Mouse (Mus musculus): ENCODE measurements around the gene Gm28047.
"Not testable (repeated sequence)": the region's sequence is repeated elsewhere in the genome, so short reads cannot be mapped to it uniquely, and the experiment has no call there.

Gene Gm28047

GRCm38 (mm10) chr15:102619486-102619885, 5.4 kb downstream of the Gm28047 start:
- DNase-seq (ENCODE audit: low spot score), result no peak

- no peak for DNase-seq (ENCODE audit: low spot score)
These were observed 7.2 kb downstream of the Gm28047 start for GRCm38 (mm10) chr15:102617654-102618053.

DNA sequence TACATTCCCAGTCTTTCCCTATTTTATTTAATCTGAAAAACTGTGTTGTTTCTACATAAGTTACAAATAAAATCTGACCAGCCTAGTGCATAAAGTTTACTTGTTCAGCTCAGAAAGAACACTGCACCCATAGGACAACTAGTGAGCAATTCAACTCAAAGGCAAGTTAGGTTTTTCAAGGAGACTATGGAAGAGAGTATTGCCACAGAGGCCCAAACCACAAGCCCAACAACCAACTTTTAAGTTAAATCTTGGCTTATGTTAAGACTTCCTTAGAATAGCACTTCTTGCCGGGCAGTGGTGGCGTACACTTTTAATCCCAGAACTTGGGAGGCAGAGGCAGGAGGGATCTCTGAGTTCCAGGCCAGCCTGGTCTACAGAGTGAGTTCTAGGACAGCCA, 8.7 kb downstream of the Gm28047 start:
- DNase-seq (ENCODE audit: low spot score), result no peak

DNA sequence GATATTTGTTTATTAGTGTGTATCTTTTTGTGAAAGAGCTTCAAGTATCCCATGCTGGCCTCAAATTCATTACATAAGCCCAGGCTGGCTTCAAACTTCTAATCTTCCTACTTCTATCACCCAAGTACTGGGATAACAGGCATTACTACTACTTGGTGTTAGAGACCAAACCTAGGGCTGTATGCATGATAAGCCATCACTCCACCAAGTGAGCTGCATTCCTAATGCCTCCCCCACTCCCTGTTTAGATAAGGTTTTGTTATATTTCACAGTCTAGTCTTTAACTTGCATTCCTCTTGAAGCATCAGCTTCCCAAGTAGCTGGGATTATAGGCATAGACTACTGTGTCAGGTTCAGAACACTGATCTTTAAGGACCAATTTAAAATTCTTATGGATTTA, 10.6 kb downstream of the Gm28047 start:
- no peak for DNase-seq (ENCODE audit: low spot score)

- DNase-seq (ENCODE audit: low spot score), result no peak
These were observed 11.9 kb downstream of the Gm28047 start for GRCm38 (mm10) chr15:102612966-102613365.

DNA sequence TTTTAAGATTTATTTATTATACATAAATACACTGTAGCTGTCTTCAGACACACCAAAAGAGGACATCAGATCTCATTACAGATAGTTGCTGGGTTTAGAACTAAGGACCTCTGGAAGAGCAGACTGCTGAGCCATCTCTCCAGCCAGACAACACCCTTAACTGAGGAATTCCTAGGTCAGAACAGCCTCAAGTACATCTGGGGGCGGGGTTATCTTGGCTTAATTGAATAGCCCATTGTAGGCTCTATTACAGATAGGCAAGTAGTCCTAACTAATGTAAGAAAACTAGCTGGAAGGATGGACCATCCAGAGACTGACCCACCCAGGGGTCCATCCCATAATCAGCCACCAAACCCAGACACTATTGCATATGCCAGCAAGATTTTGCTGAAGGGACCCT, 16.3 kb downstream of the Gm28047 start:
- DNase-seq (ENCODE audit: low spot score), result not testable (repeated sequence)

DNA sequence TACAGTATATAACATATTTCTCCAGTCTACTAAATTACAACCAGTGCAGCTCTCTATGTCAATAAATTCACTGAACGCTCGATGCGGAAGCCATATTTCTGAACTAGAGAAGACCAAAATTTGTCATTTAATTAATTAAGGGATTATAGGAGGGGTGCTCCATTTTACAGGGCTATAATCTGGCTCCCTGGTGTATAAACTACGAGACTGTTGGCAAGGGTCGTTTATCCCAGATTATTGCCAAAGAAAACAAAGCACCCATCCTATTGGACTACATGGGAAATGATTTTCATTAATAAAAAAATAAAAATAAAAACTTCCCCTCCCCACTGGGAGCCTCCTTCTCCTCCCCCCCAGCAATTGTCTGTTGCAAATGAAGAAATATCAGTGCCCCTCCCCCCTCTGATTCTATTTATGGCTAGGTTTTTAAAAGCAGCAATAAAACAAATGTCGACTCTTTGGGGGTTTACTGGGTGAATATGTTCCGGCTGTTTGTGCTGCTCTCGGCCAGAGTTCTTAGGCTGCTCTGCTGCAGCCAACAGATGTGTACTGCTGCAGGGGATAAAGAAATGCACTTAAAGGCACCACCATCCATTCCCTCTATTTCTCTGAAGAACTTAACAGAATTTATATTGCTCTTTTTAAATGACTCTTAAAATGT, 30.7 kb downstream of the Gm28047 start:
- no peak for DNase-seq (ENCODE audit: low spot score)

DNA sequence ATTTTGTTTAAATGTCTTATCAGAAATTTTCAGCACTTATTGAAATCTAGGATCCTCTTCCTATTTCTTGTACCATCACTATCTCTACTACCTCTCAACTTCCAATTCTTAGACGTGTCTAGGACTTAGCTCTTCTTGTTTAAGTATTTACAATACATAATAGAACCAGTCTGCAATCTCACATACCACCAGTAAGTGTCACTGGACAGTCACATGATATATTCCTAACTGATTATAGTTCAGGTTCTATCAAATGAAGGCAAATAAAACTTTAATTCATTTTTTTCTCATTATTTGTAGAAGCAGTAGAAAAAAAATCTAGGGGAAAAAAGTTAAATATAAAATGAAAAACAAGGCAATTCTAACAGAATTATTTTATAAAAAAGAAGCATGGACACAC, 32.2 kb downstream of the Gm28047 start:
- no peak for DNase-seq (ENCODE audit: low spot score)

- no peak for DNase-seq (ENCODE audit: low spot score)
These were observed 34.3 kb downstream of the Gm28047 start for GRCm38 (mm10) chr15:102590567-102590966.

- no peak for DNase-seq (ENCODE audit: low spot score)
These were observed 35.0 kb downstream of the Gm28047 start for GRCm38 (mm10) chr15:102589826-102590225.

DNA sequence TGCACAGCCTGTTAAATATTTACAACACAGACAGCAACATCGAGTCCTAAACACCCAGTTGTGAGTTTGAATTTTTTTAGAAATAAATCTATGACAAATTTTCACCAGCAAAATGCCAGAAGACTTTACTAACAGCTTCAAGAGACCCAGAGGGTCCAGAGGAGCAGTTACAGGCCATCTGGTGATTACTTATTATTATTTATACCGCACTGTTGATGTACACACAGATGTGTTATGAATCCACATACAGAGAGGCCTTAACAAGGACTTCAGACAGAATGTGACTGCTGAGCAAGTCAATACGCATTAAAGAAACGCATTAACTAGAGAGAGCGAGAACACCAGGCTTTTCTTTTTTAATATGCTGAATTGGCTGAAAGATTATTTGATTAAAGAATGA, 39.4 kb downstream of the Gm28047 start:
- DNase-seq (ENCODE audit: low spot score), result no peak

DNA sequence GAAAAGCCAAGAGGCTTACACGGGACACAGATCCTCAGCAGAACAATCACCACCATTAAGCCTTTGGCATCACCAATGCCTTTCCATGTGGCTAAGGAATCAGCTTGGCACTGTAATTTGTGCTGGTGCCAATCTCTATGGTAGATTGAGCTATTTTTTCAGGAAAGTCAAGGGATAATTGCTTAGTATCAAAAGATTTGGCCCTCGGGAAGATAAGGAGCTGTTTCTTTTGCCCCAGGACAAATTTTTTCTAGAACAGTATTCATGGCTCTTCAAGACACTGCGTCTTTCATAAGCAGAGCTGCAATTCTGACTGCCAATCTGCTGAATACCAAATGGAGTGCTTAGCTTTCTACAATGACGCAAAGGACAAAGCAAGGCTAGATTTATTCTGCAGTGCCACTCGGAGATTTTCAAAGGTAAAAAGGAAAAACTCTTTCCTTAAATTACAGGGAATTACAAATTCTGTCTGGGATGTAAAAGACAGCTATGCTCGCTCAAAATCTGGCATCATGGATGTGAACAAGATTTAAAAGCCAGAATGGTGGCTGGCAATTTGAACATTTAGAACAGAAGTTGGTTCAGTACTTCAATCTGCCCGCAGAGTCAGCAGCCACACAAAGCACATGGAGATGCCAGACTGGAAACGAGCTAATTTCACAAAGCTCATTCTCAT, 41.0 kb downstream of the Gm28047 start:
- no peak for DNase-seq (ENCODE audit: low spot score)

GRCm38 (mm10) chr15:102581205-102581604, 43.7 kb downstream of the Gm28047 start:
- no peak for DNase-seq (ENCODE audit: low spot score)

GRCm38 (mm10) chr15:102578351-102578750, 46.5 kb downstream of the Gm28047 start:
- no peak for DNase-seq (ENCODE audit: low spot score)

DNA sequence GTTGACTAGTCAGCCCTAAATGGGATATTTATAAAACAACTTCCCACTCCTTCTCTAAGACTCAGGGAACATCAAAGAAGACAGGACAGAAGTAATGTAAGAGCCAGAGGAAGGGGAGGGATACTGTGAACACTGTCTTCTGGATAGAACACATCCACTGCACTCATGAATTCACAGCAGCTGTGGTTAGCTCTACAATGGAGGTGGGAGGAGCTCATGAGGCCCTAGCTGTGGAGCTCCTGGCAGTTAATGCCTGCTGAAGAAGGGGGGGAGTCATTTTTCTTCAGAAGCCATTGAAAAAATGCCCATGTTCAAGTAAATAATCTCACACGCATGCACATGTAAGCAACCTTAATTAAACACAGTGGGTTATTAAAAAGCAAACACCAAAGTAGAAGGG, 47.9 kb downstream of the Gm28047 start:
- DNase-seq (ENCODE audit: low spot score), result no peak

DNA sequence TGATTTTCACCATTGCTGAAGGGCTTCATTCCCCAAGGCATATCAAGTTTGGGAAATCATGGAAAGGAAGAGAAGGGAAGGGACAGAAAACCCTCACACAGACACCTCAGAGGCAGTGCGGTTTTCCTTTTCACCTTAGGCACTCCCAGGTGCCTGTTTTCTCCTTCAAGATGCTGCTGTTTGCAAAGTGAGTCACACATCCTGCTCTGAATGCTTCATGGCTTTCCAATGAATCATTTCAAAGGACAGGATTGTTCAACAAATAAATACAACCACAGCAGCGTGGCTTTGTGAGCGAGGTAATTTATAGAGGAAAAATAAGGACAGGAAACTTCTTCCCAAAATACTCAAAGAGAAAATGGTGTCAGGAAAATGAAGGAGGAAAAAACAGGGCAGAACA, 52.8 kb downstream of the Gm28047 start:
- DNase-seq (ENCODE audit: low spot score), result no peak

DNA sequence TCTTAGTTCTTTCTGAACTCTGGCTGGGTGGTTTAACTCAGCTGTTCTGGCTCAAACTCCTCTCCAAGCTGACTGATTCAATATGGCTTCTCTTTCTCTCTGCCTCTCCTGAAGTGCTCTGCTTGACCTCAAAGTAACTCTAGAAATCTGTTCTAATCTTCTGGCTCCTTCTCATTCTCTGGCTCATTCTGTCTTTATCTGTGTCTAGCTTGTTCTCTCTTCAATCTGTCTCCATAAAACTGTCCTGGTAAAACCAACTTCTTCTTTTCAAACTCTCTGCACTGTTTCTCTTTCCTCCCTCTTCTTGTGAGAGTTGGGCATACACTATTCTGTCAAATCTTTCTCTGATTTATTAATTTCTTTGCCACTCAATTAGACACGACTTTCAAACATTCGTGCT, 57.0 kb downstream of the Gm28047 start:
- no peak for DNase-seq (ENCODE audit: low spot score)

DNA sequence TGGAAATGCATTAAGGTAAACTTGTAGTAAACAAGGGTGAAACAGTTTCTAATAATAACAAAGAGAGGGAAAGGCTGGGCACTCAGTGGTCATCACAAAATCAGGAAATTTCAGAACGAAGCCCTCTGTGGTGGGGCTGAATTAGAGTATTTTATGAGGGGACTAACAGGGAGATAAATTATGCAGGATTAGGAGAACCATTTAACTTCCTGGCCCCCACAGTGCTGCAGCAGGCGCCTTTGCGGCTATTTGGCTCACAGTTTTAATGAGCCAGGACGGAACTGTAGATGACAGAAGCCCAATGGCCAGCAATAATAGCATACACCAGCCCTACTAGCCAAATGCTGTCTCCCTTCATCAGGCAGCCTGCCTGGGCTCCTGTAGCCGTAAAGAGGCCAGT, 61.2 kb downstream of the Gm28047 start:
- DNase-seq (ENCODE audit: low spot score), result no peak

DNA sequence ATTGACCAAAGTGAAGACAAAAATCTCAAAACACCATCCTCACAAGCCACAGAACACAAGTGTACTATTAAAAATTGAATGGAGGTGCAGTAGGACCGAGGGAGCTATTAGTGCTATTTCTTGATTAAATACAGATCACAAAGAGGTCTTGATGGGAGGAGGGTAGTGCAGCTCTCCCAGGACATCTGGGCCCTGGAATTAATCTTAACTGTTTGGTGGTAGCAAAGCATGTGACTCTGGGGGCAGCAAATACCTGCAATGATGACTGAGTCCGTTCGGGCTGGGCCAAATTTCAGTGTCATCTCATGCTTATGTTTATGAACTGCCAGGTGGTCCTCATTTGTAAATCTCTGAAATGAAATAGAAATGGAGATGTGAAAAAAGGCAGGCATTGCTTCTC, 61.8 kb downstream of the Gm28047 start:
- DNase-seq (ENCODE audit: low spot score), result no peak

- no peak for DNase-seq (ENCODE audit: low spot score)
These were observed 62.4 kb downstream of the Gm28047 start for GRCm38 (mm10) chr15:102562491-102562890.

DNA sequence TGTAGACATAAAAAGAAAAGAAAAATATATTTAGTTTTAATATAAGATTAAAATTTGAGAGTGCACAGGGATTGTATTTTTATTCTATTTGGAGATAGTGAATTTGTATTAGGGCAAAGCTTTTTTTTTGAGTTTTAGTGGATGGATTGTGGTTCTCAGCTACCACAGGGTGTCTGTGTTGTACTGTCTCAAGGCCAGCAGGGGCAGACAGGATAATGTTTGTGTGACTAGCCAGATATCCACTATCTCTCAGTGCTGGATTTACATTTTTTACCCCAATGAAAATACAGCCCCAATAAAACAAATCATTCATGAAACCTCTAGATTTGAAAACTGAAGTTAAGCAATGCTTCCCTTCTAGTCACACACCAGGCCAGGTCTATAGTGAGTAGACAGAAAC, 67.3 kb downstream of the Gm28047 start:
- DNase-seq (ENCODE audit: low spot score), result peak; percentile 35

DNA sequence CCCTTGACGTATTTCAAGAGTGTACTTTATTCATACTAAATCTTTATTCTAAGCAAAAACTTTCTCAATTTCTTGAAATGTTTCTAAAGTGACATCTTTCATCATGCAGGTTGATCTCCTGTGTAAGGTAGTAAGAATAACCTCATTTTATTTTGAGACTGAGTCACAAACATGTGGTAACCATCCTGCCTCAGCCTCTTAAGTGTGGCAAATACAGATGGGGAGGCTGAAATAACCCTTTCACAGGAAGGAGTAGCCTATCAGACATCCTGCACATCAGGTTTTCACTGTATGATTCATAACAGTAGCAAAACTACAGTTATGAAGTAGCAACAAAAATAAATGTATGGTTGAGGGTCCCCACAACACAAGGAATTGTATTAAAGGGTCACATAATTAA, 69.3 kb downstream of the Gm28047 start:
- no peak for DNase-seq (ENCODE audit: low spot score)

DNA sequence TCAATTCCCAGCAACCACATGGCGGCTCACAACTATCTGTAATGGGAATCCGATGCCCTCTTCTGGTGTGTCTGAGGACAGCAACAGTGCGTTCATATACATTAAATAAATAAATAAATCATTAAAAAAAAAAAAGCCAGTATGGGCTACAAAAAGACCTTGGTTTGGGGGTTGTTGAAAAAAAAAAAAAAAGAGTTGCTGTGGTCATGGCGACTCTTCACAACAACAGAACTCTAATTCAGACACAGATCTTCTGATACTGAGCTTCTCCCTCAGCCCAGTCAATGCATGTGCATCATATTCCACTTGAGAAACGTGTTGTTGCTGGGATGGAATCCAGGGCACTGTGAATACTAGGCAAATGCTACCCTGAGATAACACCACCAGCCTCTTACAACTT, 72.3 kb downstream of the Gm28047 start:
- no peak for DNase-seq (ENCODE audit: low spot score)

DNA sequence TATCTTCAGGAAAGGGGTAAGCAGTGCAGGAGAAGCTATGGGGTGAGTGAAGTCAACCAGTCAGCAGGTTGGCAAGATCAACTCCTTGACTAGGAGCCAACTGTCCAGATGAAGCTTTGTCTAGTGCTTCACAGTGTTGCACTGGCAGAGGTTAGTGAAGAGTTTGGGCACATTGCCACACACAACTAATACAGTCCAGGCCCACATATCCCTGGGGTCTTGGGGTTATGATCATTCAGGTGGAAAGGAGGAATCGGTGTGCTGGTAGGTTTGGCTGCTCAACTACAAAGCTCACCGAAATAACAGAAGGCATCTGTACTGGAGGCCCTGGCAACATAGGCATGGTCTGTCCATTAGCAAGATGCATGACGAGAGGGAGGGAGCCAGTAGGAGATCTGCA, 77.4 kb downstream of the Gm28047 start:
- DNase-seq (ENCODE audit: low spot score), result no peak

All from ovary, adult 18-20 months (tissue).